Mouse (Mus musculus): Measurements from ENCODE around the gene Cdh16.
"Not testable (repeated sequence)": the region's sequence is repeated elsewhere in the genome, so short reads cannot be mapped to it uniquely, and the experiment has no call there.

Gene Cdh16

DNA sequence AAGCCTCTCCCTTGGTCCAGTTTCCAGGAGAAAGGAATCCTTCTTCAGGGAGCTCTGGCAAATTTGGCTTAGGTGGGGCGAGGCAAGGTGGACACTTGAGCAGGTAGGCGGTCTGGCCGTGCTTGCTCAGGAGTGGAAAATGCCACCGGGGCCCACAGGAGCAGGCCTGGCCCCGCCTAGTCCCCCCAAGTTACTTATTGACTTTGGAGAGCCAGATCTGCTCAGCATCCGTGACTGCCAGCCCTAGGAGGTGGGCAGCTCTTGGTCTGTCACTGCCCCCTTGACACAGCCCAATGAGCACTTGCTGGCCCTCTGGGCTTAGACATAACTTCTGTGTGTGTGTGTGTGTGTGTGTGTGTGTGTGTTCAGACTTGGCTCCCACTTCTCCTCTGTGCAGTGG lies at the start of gene Cdh16:
Cdh16 (minus strand) TSS at position 236 of the 400 bp plus-strand sequence.
- no peak for DNase-seq (ENCODE audit: low spot score)

DNA sequence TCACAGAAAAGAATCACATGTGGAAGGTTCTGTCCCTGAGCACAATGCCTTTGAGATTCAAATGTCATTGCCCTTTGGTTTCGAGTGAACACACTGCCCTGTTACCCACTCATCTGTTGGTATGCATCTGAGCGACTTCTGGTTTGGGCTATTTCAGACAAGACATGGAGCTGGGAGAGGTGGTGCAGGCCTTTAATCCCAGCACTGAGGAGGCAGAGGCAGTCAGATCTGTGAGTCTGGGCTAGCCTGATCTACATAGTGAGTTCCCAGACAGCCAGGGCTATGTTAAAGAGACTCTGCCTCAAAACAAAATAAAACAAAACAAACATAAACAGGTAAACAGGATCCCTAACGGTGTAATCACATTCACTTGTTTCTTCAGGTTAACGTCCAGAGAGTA lies 31.4 kb upstream of the Cdh16 start:
- DNase-seq (ENCODE audit: low spot score): no peak

DNA sequence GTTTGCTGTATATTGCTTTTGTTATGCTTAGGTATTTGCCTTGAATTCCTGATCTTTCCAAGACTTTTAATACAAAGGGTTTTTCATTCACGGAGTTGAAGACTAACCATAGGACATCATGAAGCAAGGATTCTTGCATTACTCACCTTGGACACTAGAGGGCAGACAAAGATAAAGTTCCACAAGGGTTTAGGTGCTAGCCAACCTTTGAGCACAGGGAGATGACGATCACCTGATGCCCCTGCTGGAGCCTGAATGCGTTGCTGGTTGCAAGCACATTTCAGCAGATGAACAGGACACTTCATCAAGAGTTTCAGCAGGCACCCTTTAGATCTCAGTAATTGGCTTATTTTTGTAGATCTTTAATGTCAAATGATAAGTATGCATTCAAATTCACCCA lies 30.8 kb upstream of the Cdh16 start:
- DNase-seq (ENCODE audit: low spot score): peak; percentile 46

DNA sequence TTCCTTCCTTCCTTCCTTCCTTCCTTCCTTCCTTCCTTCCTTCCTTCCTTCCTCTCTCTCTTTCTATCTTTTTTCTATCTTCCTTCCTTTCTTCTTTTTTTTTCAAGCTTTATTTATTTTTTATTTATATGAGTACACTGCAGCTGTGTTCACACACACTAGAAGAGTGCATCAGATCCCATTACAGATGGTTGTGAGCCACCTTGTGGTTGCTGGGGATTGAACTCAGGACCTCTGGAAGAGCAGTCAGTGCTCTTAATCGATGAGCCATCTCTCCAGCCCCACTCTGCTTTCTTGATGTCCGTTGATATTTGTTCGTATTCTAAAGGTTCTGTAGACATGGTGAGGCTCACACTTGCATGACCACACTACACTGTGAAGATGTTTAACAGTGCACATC lies 20.0 kb upstream of the Cdh16 start:
- not testable (repeated sequence) for DNase-seq (ENCODE audit: low spot score)

DNA sequence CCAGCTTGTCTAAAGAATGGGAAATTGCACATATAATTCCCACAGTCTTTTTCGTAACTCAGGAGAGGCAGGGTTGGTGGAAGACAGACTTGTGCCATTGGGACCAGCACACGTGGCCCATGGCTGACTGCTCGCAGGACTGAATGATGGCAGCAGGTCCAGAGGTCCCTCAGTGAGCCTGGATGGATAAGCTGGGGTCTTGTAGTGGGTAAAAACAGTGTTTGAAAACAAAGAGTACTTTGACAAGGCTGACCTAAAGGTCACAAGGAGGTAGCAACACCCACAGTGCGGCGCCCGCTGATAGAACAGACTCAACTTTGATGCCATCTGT lies 18.1 kb upstream of the Cdh16 start:
- no peak for DNase-seq (ENCODE audit: low spot score)

DNA sequence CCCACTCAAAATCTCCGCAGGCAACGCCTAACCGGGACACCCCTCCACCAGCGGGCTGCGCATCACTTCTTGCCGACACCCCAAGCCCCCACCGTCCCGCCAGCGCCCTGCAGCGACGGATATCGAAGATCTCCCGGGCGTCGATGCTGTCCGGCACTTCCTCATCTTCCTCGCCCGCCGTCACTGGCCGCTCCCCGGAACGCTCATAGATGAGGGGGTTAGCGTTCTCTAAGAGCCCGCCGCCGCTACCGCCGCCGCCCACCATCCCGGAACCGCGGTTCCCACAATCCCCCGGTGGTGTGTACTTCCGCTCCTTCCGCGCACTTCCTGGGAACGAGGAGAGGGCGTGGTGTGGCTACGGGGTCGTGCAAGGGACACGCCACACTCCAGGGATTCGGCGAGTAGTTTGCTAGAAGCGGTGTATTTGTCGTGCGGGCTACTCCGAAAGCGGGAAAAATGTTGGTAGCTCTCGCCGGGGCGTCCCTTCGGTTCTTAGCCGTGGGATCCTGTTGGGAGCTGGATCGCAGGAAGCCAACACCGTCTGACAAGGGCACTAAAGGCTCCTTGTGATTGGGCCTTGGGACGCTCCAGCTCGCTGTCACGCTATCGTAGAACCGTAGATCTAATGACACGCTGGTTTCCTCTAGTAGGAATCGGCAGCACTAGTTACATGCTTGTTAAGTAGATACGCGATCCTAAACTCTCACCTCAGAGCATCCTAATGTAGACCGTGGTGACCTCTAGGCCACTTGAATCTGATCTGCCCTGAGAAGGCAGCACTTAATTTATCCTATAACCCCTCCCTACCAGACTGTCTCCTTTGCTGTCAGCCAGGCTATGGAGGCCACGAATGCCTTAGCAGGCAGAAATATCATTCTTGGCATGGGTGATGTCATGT lies 17.5 kb upstream of the Cdh16 start, which contains the start of gene Ciao2b:
Ciao2b (minus strand) TSS at position 540 of the 898 bp plus-strand sequence.
- DNase-seq (ENCODE audit: low spot score): peak; percentile 88

DNA sequence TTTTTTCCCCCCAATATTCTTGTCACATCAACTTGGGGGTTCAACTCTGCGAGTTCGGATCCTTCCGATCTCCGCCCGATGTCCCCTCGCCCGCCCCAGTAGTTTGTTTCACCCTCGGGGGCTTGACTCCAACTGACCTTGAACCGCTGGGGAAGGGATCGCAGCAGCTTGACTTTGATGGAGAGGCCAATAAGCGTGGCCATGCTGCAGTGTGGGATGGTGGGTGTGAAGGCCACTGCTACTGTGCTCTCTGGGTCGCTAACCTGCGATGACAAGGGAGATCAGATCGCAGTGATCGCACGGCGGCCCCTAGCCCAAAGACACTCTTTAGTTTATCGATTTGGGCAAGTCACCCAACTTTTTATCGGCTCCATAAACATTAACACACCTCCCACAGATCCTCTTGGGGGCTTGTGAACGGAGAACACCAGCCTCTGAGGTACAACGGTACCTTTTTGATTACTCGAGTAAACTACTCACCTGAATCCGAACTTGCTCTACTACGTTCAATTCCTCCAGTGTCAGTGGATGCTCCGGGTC lies 16.7 kb upstream of the Cdh16 start:
- DNase-seq (ENCODE audit: low spot score): peak; percentile 6

DNA sequence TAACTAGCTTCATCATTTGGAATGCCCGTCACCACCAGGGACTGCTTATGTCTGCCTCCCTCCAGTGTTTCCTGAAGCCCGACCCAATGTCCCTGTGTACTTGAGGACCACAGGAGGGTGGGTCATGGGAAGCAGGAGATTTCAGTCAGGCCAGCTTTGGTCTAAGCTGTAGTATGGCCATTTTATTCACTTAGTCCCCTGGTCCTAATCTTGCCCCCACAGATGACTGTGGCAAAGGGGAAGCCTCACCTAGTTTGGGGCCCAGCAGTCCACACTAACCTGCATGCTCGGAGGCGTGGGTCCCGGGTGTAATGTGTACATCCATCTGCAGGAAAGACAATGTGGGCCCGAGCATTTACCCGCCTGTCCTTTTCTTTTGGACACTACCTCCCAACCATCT lies 16.0 kb upstream of the Cdh16 start:
- peak; percentile 1 for DNase-seq (ENCODE audit: low spot score)

DNA sequence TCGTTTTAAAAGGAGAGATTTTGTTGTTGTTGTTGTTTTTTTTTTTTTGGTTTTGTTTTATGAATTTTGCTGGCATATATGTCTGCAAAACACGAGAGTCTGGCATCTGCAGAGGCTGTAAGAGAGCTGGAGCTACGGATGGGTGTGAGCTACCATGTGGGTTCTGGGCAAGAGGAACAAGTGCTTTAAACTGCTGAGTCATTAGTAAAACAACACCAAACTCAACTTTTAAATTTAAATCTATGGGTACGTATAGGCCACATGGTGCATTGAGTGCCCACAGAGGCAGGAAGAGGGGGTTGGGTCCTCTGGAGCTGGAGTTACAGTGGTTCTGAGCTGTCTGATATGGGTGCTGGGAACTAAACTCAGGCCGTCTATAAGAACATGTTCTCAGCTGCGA lies 13.8 kb upstream of the Cdh16 start:
- DNase-seq (ENCODE audit: low spot score): peak; percentile 2

DNA sequence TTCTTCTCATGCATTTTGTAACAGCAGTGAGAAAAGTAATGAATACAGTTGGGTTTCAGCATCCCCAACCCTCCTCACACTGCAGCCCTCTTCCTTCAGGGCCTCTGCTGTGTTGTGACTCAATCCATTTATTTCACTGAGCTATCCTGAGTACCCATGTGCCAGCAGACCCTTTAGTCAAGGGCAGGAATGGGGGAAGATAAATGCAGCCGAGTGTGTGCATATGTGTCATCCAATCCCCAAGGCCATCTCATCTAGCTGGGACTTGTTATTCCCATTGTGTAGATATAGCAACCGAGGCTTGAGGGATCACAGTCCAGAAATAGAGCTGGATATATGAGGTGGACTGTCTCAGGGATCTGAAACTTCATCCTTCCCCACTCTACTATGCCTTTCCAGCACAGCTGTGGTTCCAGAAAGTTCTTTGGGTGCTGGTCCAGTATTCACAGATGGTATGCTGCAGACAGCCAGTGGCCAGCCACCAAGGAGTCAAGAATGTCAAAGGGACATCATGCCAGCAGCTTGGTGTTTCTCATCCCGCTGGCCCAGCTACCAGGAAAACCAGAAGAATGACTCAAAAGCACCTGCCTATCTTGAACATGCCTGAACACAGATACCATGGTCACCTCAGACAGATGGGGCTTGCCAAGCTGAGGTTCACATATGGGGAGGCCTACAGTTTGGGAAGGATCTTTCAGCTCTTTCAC lies 11.0 kb upstream of the Cdh16 start:
- no peak for DNase-seq (ENCODE audit: low spot score)

DNA sequence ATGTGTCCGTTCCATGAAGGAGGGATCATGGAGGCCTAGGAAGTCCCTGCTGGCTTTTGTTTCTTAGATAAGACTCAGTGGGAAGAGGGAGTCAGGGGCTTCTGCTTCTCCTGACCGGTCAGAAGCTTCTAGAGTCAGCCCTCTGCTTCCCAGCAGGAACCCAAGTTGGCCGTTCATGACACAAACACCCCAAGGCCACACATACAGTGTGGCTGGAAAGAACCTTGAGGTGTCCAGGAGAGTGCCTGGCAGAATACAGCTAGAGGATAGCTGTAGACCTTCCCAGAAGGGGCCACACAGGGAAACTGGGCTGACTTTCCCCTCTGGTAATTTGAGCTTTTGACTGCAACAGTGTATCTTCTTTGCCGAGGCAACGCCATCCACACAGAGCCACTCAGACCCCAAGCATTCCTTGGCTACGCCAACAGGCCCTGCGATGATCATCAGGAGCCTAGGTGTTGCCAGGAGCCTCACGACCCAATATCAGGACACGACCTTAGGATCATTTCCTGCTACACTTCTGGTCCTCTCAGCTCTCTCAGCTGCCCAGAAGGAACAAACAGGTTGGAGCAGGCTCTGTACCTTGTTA lies 9.1 kb upstream of the Cdh16 start:
- peak; percentile 64 for DNase-seq (ENCODE audit: low spot score)

DNA sequence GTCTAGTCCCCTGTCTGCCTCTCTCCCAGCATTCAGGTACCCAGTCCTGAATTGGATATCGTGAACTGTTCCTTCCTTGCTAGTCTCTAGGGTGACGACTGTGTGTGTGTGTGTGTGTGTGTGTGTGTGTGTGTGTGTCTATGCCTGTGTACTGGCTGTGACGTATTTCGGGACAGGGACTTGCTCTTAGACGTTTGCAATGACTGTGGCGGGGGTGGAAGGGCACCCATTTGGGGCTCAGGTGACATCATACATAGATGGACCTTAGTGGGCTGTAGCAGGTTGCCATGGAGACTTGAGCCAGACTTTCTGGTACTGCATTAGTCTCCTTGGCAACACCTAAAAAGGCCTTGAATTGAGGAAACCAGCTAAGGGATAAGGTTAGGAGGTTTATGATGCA lies 8.3 kb upstream of the Cdh16 start:
- DNase-seq (ENCODE audit: low spot score): no peak

DNA sequence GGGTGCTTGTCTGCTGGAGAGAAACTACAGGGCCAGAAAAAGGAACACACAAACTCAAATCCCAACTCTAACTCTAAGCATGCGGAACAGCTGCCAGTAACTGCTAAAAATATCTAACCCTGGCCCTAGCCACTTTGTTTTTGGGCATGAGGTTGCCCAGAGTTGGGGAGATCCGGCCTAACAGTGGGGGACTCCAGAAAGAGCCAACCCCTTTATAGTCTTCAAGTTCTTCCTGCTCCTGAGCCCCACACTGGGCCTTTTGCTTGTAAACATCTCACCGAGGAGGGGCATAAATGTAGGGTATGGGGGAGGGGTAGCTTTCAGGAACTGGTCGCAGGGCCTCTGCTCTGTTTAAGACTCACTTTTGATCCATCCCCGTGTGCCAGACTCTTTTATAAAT lies 7.8 kb upstream of the Cdh16 start:
- no peak for DNase-seq (ENCODE audit: low spot score)

DNA sequence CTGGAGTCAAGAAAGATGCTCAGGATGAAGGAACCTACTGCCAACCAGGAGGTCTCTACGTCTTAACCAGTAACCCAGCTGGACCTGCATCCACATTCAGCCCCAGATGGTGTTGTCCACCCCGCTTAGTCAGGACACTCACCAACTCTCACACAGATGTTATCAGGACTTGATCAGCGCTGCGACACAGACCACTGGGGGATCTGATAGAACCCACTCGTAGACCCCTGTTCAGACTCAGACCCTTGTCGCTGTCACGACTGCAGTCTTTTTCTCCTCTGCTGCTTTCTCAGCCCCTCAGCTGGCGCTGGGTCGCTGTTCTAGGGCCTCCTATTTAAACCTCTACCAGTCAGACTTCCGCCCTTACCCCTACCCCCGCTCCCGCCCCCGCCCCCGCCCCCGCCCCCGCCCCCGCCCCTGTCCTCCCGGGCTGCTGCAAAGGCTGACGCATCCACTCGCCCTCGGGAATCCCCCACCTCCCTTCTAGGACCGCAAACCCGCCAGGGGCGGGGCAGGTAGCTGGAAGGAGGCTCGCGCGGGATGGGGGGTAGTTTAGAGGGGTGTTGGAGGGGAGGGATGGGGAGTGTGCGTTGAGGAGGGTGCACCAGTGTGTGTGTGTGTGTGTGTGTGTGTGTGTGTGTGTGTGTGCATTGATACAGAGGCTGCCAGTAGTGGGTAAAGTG lies 6.9 kb upstream of the Cdh16 start, which contains the start of gene Rrad:
Rrad (minus strand) TSS at position 347 of the 683 bp plus-strand sequence.
- peak; percentile 31 for DNase-seq (ENCODE audit: low spot score)

DNA sequence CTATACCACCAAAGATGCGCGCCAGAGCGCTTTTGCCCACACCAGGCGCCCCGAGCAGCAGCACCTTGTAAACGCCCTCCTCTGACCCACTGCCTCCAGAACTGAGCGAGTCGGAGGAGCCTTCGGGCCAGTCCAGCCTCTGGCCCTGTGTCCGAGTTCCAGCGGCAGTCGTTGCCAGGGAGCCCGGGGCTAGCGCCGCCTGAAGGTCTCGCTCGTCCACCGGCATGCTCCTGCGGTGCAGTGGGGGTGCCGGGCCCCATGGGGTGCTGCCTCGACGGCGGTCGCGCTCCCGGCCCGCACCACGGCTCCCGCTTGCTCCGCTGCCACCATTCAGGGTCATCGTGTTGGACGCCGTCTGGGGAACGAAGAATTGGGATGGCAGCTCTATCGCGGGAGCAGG lies 6.4 kb upstream of the Cdh16 start:
- DNase-seq (ENCODE audit: low spot score): no peak

DNA sequence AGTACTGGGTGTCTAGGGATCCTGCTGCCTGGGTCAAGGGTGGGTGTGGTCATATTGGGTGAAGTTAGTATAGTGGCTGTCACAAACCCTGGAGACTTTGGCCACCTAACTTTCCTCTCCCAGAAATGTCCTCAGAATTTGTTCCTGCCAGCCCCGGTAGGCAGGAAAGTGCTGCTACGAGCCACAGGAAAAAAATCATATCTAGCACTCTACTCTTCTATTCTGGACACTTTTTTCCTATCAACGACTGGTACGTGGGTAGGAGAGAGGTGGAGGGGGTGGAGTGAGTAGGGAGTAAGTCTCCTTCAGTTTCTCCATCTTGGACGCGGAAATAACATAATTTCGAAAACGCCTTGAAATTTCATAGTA lies 5.9 kb upstream of the Cdh16 start:
- no peak for DNase-seq (ENCODE audit: low spot score)

DNA sequence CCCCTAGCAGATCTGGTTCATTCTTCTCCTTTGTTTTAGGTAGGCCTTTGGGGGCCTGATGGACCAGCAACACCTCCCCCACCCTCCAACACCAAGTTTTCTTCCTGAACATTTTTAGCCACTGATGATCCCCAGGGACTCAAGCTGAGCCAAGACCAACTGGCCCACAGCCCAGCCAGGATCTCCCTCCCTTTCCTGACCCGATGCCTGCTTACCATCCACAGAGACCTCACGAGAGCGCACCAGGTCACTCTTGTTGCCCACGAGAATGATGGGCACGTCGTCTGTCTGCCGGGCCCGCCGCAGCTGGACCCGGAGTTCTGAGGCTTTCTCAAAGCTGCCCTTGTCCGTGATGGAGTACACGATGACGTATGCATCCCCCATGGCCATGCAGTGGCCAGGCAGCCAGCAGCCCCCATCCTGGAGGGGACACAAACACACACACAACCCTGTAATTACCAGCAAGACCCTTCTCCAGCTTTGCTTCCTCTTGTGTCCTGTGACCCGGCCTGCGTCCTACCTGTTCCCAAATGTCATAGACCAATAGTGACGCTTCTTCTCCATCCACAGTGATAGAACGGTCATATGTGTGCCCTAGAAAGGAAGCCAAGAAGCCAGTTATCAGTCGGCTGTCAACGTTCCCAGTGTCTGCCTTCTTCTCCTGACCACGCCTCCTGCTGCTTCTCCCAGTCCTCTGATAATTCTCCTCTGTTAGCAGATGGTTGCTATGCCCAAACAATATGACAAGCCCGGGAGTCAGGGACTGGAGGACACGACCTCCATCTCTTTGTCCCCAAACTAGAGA lies 5.3 kb upstream of the Cdh16 start:
- DNase-seq (ENCODE audit: low spot score): no peak

DNA sequence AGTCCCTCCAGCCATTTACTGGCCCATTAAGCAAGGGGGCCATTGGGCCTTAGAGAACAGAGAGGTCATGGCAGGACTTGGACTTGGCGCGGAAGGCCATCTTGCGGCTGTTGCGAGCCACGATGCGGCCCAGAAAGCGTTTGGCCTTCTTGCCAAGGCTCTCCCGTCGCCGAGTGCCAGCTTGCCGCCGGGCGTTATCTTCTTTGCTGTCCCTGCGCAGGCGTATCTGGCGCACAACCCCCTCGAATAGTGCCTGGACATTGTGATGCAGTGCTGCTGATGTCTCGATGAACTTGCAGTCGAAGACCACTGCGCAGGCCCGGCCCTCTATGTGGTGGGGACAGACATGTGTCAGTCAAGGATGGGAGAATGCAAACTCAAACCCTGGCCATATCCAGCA lies 4.2 kb upstream of the Cdh16 start:
- no peak for DNase-seq (ENCODE audit: low spot score)

DNA sequence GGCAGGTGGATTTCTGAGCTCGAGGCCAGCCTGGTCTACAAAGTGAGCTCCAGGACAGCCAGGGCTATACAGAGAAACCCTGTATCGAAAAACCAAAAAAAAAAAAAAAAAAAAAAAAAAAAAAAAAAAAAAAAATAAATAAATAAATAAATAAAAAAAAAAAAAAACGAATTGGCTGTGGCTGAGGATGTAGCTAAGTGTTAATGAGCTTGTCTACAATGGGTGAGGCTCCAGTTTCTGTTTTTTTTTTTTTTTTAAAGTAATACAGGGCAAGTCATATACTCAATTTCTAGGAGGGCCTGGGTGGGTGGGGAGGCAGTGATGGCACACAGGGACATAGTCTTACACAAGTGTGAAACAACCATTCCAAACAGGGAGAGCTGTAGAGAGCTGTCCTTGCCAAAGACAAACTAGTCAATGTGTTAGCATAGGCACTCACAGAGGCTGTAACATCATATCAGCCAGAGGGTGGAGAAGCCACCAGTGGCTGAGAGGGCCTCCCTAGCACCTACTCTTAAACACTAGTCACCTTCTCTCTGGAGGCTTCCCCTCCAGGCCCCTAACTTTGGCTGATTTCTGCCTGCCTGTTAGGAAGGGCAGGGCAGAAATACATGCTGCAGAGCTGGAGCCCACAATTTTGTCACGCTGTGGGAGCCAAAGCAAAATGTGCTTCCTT lies 3.0 kb upstream of the Cdh16 start:
- no peak for DNase-seq (ENCODE audit: low spot score)

DNA sequence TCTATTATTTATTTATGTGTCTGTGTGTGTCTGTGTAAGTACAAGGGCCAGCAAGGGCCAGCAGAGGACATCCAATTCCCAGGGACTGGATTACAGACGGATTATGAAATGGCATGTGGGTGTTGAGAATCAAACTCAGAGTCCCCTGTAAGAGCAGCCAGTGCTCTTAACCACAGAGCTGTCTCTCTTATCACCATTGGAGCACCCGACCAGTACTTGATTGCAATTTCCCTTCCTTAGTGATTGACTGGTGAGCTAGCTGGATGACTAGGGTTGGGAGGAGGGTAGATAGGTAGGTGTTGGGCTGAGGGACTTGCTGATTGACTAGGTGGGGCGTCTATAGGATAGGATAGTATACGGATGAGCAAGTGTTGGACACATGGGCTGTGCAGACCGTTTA lies 3.4 kb downstream of the Cdh16 start:
- DNase-seq (ENCODE audit: low spot score): no peak

DNA sequence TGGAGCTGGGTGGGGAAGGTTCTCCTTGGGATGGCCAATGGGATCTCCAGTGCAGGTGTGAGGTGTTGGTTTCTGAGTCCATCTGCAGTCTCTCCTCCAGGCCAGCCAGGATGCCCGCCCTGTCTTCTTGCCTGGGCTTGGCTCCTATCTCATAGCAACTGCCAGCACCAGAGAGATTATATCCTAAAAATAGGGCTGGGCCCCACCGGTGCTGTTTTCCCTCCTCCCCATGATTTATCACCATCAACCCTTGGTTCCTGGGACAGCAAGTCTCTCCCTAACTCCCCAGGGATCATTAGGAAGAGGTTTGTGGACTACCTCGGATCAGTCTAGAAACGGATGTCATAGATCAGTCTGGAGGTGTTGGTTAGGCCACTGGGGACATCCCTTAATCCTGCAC lies 11.1 kb downstream of the Cdh16 start:
- no peak for DNase-seq (ENCODE audit: low spot score)

Measured in testis, postnatal 14 days (tissue).